Mouse (Mus musculus) liver, embryonic 14.5 days (tissue): ENCODE measurements around the gene Egfr. TPM values are rescaled to one million over a fixed set of nuclear protein-coding genes. Genes with fewer than 3 reads are reported as not detected.

ENCODE experiments used
- ATAC-seq: fragments of 200-750 bp; cut with Nextera tagmentation; 2 replicates; pipeline ENCODE4 v1.8.0; 2017; ENCODE audit warnings: moderate number of reproducible peaks, mild to moderate bottlenecking, moderate library complexity; ENCODE audit not compliant: insufficient read depth
- DNase-seq, 3 experiments: peaks; one replicate each; pipeline ENCODE4 v3.0.0-alpha.2; 2012 to 2013; ENCODE audit warnings: low read depth in 3 of 3, low spot score in 3 of 3
- H3K27ac ChIP-seq: fragments of 300-500 bp; sonication (generic); 2 replicates; pipeline ENCODE4 v1.5.1; 2014; ENCODE audit warnings: moderate library complexity, mild to moderate bottlenecking, control low read depth, inconsistent platforms
- H3K27me3 ChIP-seq: fragments of 300-500 bp; sonication (generic); 2 replicates; pipeline ENCODE4 v1.6.1; 2014; ENCODE audit warnings: mild to moderate bottlenecking, low read length, moderate library complexity; ENCODE audit not compliant: control insufficient read depth, insufficient read depth
- H3K36me3 ChIP-seq: fragments of 300-500 bp; sonication (generic); replicated peaks from 2 replicates; pipeline ENCODE4 v1.6.1; 2014; ENCODE audit warnings: low read depth; ENCODE audit not compliant: control insufficient read depth, insufficient read depth
- H3K4me1 ChIP-seq, 2 experiments: fragments of 200-500 bp in 1 of 2; fragments of 300-500 bp in 1 of 2; sonication (generic) in 1 of 2; replicated peaks; 2 replicates each; pipeline ENCODE4 v1.6.1; 2012 to 2014; ENCODE audit warnings: antibody characterized with exemption in 1 of 2, inconsistent platforms in 1 of 2, low read length in 1 of 2; ENCODE audit not compliant: control insufficient read depth in 2 of 2, insufficient read depth in 2 of 2
- H3K4me2 ChIP-seq: fragments of 300-500 bp; sonication (generic); 2 replicates; pipeline ENCODE4 v1.6.1; 2014; ENCODE audit warnings: low read depth, mild to moderate bottlenecking, control low read depth, moderate library complexity
- H3K4me3 ChIP-seq, 2 experiments: fragments of 200-500 bp in 1 of 2; fragments of 300-500 bp in 1 of 2; sonication (generic) in 1 of 2; 2 replicates each; pipeline ENCODE4 v1.5.1; 2012 to 2014; ENCODE audit warnings: low read depth in 2 of 2, low read length in 2 of 2, mild to moderate bottlenecking in 2 of 2, control low read depth in 1 of 2, inconsistent platforms in 1 of 2, moderate library complexity in 1 of 2; ENCODE audit not compliant: insufficient read depth in 1 of 2
- H3K9ac ChIP-seq: fragments of 300-500 bp; sonication (generic); replicated peaks from 2 replicates; pipeline ENCODE4 v1.6.1; 2014; ENCODE audit warnings: mild to moderate bottlenecking, control low read depth, moderate library complexity
- H3K9me3 ChIP-seq: fragments of 300-500 bp; sonication (generic); 2 replicates; pipeline ENCODE4 v1.6.1; 2016; ENCODE audit warnings: low read length, mixed read lengths; ENCODE audit not compliant: control insufficient read depth
- CTCF ChIP-seq: IDR thresholded peaks from 2 replicates; pipeline ENCODE4 v1.5.1; 2016; ENCODE audit warnings: antibody characterized with exemption, low read depth, control low read depth
- EP300 ChIP-seq: IDR thresholded peaks from 2 replicates; pipeline ENCODE4 v1.6.1; 2016; ENCODE audit warnings: antibody characterized with exemption, low read depth
- WGBS: fragments of 180-500 bp; shearing (Covaris S2); extraction: QIAGEN DNeasy Blood & Tissue Kit; methylation state at CpG from one replicate; pipeline ENCODE4 v1.1.7; 2014; ENCODE audit not compliant: insufficient replicate concordance; 5-methylcytosine and 5-hydroxymethylcytosine counted together
- polyA plus RNA-seq, 2 experiments: library from polyadenylated mRNA; depleted of rRNA in 1 of 2; stranded (reverse) in 1 of 2; unstranded in 1 of 2; fragments of >200 nt; fragmentation: Nextera tagmentation in 1 of 2; extraction: Ambion mirVana in 1 of 2; gene quantifications; 2 replicates each; pipeline versions ENCODE4 v1.2.1 to v1.2.3; 2012 to 2014

Gene Egfr
- polyA plus RNA-seq, 2 experiments, result 0.46 to 0.53 TPM

GRCm38 (mm10) chr11:16772717-16773116 lies 20.7 kb downstream of the Egfr start:
- Histone ChIP-seq H3K9me3 (no peaks in the 10 kb centered on the region), H3K4me3 (no peak overlapping the region), H3K27me3 (no peaks in the 10 kb centered on the region), H3K9ac (no peak overlapping the region), H3K4me2 (no peak overlapping the region), H3K27ac (no peak overlapping the region), H3K36me3 (no peaks in the 10 kb centered on the region), H3K4me1 (no peaks in the 10 kb centered on the region; a peak in 2 of 4 replicates)
- TF ChIP-seq CTCF (no peak), EP300 (no peak)
- no peak for DNase-seq
- ATAC-seq, result no peak
- 7% methylated on average over 4 of the region's 4 CpGs for WGBS

- H3K27me3 ChIP-seq, result no peaks in the 10 kb centered on the region
- 49% methylated on average over 2 of the region's 2 CpGs for WGBS
- no peak for ATAC-seq
- H3K36me3 ChIP-seq, result no peaks in the 10 kb centered on the region
- no peak for TF ChIP-seq CTCF
- no peak for TF ChIP-seq EP300
- H3K4me3 ChIP-seq, result no peak overlapping the region
- no peak overlapping the region for H3K9ac ChIP-seq
- no peak overlapping the region for H3K27ac ChIP-seq
- no peaks in the 10 kb centered on the region for H3K9me3 ChIP-seq
- H3K4me1 ChIP-seq, result no peaks in the 10 kb centered on the region; a peak in 1 of 4 replicates
- H3K4me2 ChIP-seq, result no peak overlapping the region
- no peak for DNase-seq
Measured at GRCm38 (mm10) chr11:16776967-16777366, 25.0 kb downstream of the Egfr start.

GRCm38 (mm10) chr11:16781604-16782003 lies 29.6 kb downstream of the Egfr start:
- Histone ChIP-seq H3K9ac (no peak overlapping the region), H3K27ac (no peak overlapping the region), H3K4me1 (no peaks in the 10 kb centered on the region), H3K36me3 (no peaks in the 10 kb centered on the region), H3K27me3 (no peaks in the 10 kb centered on the region), H3K4me2 (no peak overlapping the region), H3K4me3 (no peak overlapping the region), H3K9me3 (no peaks in the 10 kb centered on the region)
- 53% methylated on average over 2 of the region's 2 CpGs for WGBS
- DNase-seq, result no peak
- ATAC-seq, result no peak
- TF ChIP-seq EP300 (no peak), CTCF (no peak)

DNA sequence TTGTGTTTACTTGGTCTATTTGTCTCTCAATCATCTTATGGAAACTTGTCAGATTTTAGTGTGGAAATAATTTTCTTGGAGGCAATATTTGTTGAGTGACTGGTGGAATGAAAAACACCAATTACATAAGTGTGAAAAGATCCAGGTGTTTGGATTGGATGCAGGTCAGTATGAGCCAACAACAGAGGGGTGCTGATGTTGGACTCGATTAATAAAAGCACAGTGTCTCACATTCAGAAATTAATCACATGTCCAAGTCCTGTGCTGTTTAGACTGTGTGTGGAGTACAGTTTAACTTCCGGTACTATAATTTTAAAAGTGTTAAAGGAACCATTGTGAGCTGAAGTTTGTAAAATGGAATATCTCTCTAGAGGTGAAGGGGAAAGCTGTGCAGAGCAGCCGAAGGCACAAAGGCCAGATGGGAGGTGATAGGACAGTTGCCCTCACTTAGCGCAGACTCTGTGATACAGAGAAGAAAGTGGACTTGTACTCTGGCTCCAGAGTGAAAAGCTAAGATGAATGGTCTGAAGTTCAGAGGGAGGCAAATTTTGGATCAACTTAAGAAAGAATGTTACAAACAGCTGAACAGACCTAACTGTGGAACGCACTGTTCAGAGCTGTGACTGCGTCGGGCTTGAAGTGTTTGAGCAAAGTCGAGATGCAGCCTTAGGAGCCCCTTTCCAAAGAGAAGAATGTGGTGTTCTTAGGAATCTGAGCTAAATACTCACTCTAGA lies 32.1 kb downstream of the Egfr start:
- no peak overlapping the region for H3K4me3 ChIP-seq
- no peak for ATAC-seq
- H3K27me3 ChIP-seq, result no peaks in the 10 kb centered on the region
- DNase-seq, result no peak
- no peaks in the 10 kb centered on the region for H3K9me3 ChIP-seq
- H3K27ac ChIP-seq, result no peak overlapping the region
- no peak overlapping the region for H3K9ac ChIP-seq
- TF ChIP-seq EP300 (no peak), CTCF (no peak)
- no peaks in the 10 kb centered on the region for H3K4me1 ChIP-seq
- WGBS, result 71% methylated on average over 8 of the region's 8 CpGs
- H3K4me2 ChIP-seq, result no peak overlapping the region
- H3K36me3 ChIP-seq, result no peaks in the 10 kb centered on the region

- H3K9ac ChIP-seq, result no peak overlapping the region
- no peak for ATAC-seq
- H3K36me3 ChIP-seq, result no peaks in the 10 kb centered on the region
- no peak overlapping the region for H3K4me3 ChIP-seq
- H3K27me3 ChIP-seq, result no peaks in the 10 kb centered on the region
- no peak overlapping the region for H3K27ac ChIP-seq
- no peak overlapping the region for H3K4me2 ChIP-seq
- no peaks in the 10 kb centered on the region for H3K4me1 ChIP-seq
- no peaks in the 10 kb centered on the region for H3K9me3 ChIP-seq
- TF ChIP-seq EP300 (no peak), CTCF (no peak)
- WGBS, result 45% methylated on average over 5 of the region's 5 CpGs
- DNase-seq, result no peak
Measured at GRCm38 (mm10) chr11:16792638-16793585, 40.9 kb downstream of the Egfr start.
